Mouse (Mus musculus) ES-Bruce4 (cell line): ENCODE results near the gene Lenep.
"Not testable (repeated sequence)": the region's sequence is repeated elsewhere in the genome, so short reads cannot be mapped to it uniquely, and the experiment has no call there.

Source experiments
- CTCF ChIP-seq: IDR thresholded peaks from one replicate; pipeline ENCODE4 v1.8.1; 2011; ENCODE audit warnings: low read depth, low read length
- EP300 ChIP-seq: IDR thresholded peaks from 2 replicates; pipeline ENCODE4 v1.6.1; 2011; ENCODE audit warnings: low read depth, low read length; ENCODE audit not compliant: insufficient read depth
- POLR2A ChIP-seq: IDR thresholded peaks from one replicate; pipeline ENCODE4 v1.8.1; 2011; ENCODE audit warnings: low read length; ENCODE audit not compliant: insufficient read depth

- TF ChIP-seq CTCF, POLR2A, EP300: not testable (repeated sequence)
Observed at GRCm38 (mm10) chr3:89429021-89429420, 26.4 kb upstream of the Lenep start.
